32 mouse cellular contexts compared by ENCODE assay signal in genomic region chr11:113756578-113756977, GRCm38 (mm10). TPM values are rescaled to one million over a fixed set of nuclear protein-coding genes. Genes with fewer than 3 reads are reported as not detected.
DNase-seq lines count a peak whose midpoint lies in the region; ATAC-seq and TF ChIP-seq lines count a peak whose summit lies in the region.
"Had no signal": no experiment of that assay in that cellular context is flagged by ENCODE, and none has a peak within 500 bp of the region (broad histone marks: within the 10 kb centered on the region; RNA-seq: fewer than 3 reads in every experiment).

No protein-coding gene starts in this region.

- 63% methylated on average over 12 of the region's 12 CpGs for WGBS in lung, adult 2 months
- WGBS in hindbrain, embryonic 13.5 days: 94% methylated on average over 12 of the region's 12 CpGs

- H3K4me1 ChIP-seq in lung, adult 2 months (ENCODE audit: control insufficient read depth, insufficient read depth, low read length): no peaks in the 10 kb centered on the region
- H3K4me1 ChIP-seq in hindbrain, embryonic 13.5 days (replicated peaks): peaks cover 7% of the 10 kb centered on the region

- no peak overlapping the region for H3K4me2 ChIP-seq in hindbrain, embryonic 13.5 days
- H3K4me2 ChIP-seq: embryonic facial prominence, embryonic 12.5 days; forebrain, embryonic 15.5 days; heart, embryonic 12.5 days; hindbrain, embryonic 15.5 days; kidney, embryonic 15.5 days; limb, embryonic 12.5 days; liver, embryonic 15.5 days; midbrain, embryonic 12.5 days; neural tube, embryonic 12.5 days had no signal

- no peak; the same call in 1 of the 2 replicates for TF ChIP-seq POLR2A in lung, adult 2 months (IDR thresholded peaks at IDR 0.05; ENCODE audit: borderline replicate concordance, extremely low read depth, low read depth, low read length)

- no peak for TF ChIP-seq CTCF in lung, adult 2 months (IDR thresholded peaks at IDR 0.05; ENCODE audit: insufficient read depth, low read length)

- no peaks in the 10 kb centered on the region for H3K9me3 ChIP-seq in hindbrain, embryonic 13.5 days
- H3K9me3 ChIP-seq: embryonic facial prominence, embryonic 12.5 days; forebrain, embryonic 10.5 days; forebrain, embryonic 15.5 days; heart, embryonic 12.5 days; hindbrain, embryonic 15.5 days; kidney, embryonic 15.5 days; limb, embryonic 12.5 days; liver, embryonic 15.5 days; megakaryocyte, embryonic 14.5 days; midbrain, embryonic 12.5 days; neural tube, embryonic 12.5 days had no signal

- ATAC-seq in hindbrain, embryonic 13.5 days (ENCODE audit: low FRiP score): no peak
- ATAC-seq: forebrain, embryonic 15.5 days had no signal

- H3K27ac ChIP-seq in hindbrain, embryonic 13.5 days: no peak overlapping the region
- H3K27ac ChIP-seq: embryonic facial prominence, embryonic 12.5 days; forebrain, embryonic 10.5 days; forebrain, embryonic 15.5 days; heart, adult 2 months; hindbrain, embryonic 15.5 days; kidney, embryonic 15.5 days; left cerebral cortex, adult 2 months; limb, embryonic 12.5 days; liver, embryonic 15.5 days; midbrain, embryonic 12.5 days; neural tube, embryonic 12.5 days had no signal

- H3K9ac ChIP-seq in hindbrain, embryonic 13.5 days: no peak overlapping the region
- H3K9ac ChIP-seq: embryonic facial prominence, embryonic 12.5 days; forebrain, embryonic 15.5 days; heart, embryonic 12.5 days; hindbrain, embryonic 15.5 days; kidney, embryonic 15.5 days; limb, embryonic 12.5 days; liver, embryonic 15.5 days; midbrain, embryonic 12.5 days; neural tube, embryonic 12.5 days had no signal

- no peaks in the 10 kb centered on the region for H3K36me3 ChIP-seq in hindbrain, embryonic 13.5 days
- H3K36me3 ChIP-seq: embryonic facial prominence, embryonic 12.5 days; forebrain, embryonic 10.5 days; forebrain, embryonic 15.5 days; heart, embryonic 12.5 days; hindbrain, embryonic 15.5 days; kidney, embryonic 15.5 days; limb, embryonic 12.5 days; liver, embryonic 15.5 days; midbrain, embryonic 12.5 days; neural tube, embryonic 12.5 days had no signal

- DNase-seq in lung, adult 18-20 months: peak; percentile 65 to 81
- DNase-seq in lung, adult 2 months: no peak
- DNase-seq in adipocyte (ENCODE audit: low spot score): peak; percentile 34
- peak; percentile 54 for DNase-seq in lung, postnatal 14 days
- DNase-seq in right cerebral cortex, postnatal 10 days (ENCODE audit: low spot score in 2 of 2): no peak
- no peak for DNase-seq in urinary bladder, postnatal 25 days (ENCODE audit: low spot score)
- DNase-seq: cerebellum, adult 9-10 months; embryo, embryonic 11 days; gastrocnemius, postnatal 36 days; heart, adult 2 months; kidney, adult 18-20 months; kidney, postnatal 25 days; right cerebral cortex, adult 18-20 months; right cerebral cortex, postnatal 4 days; thymus, postnatal 14 days had no signal

- no peak overlapping the region for H3K4me3 ChIP-seq in lung, adult 2 months (replicated peaks; ENCODE audit: extremely low read depth, low read depth, low read length)
- H3K4me3 ChIP-seq in hindbrain, embryonic 13.5 days: no peak overlapping the region
- H3K4me3 ChIP-seq: embryonic facial prominence, embryonic 12.5 days; forebrain, embryonic 10.5 days; forebrain, embryonic 15.5 days; heart, adult 2 months; heart, embryonic 12.5 days; hindbrain, embryonic 15.5 days; kidney, embryonic 15.5 days; left cerebral cortex, adult 2 months; limb, embryonic 12.5 days; liver, embryonic 15.5 days; megakaryocyte, embryonic 14.5 days; midbrain, embryonic 12.5 days; myocyte; neural tube, embryonic 12.5 days had no signal

- no peaks in the 10 kb centered on the region for H3K27me3 ChIP-seq in hindbrain, embryonic 13.5 days
- H3K27me3 ChIP-seq: CH12.LX; embryonic facial prominence, embryonic 12.5 days; forebrain, embryonic 15.5 days; heart, embryonic 12.5 days; hindbrain, embryonic 15.5 days; kidney, embryonic 15.5 days; limb, embryonic 12.5 days; midbrain, embryonic 12.5 days; neural tube, embryonic 12.5 days had no signal

RNA-seq across cellular contexts. Expression of gene Cdc42ep4, which starts 4.9 kb away (rescaled TPM):
- 80.4 and 115 TPM in 2 replicates for polyA plus RNA-seq in lung, adult 2 months (2012; rRNA removed)
- polyA plus RNA-seq in hindbrain, embryonic 13.5 days (2015; fragmentation: Nextera tagmentation; extraction: Ambion mirVana): 73.0 and 73.7 TPM in 2 replicates

RNA-seq across cellular contexts. Expression of gene Cpsf4l, which starts 46.8 kb away (rescaled TPM):
- polyA plus RNA-seq in lung, adult 2 months (2012; rRNA removed): 0.09 TPM in 1 of 2 replicates, not detected in the other
- 0.48 and 0.52 TPM in 2 replicates for polyA plus RNA-seq in hindbrain, embryonic 13.5 days (2015; fragmentation: Nextera tagmentation; extraction: Ambion mirVana)
- polyA plus RNA-seq: C2C12; heart, adult 2 months; heart, embryonic 12.5 days; liver, embryonic 15.5 days; spleen, adult 2 months had no signal

Comparison
In these comparisons a context has a peak if more than half of its experiments do, and no peak if none do; other contexts are left out.
1. DNase-seq: peak in lung, adult 18-20 months (2 of 2), adipocyte (single experiment) and lung, postnatal 14 days (single experiment); none in lung, adult 2 months (single experiment), right cerebral cortex, postnatal 10 days (0 of 2) and urinary bladder, postnatal 25 days (single experiment).